Mouse (Mus musculus) testis, adult 2 months (tissue): ENCODE data around the gene Ank3.

Experiments
- CTCF ChIP-seq: fragments of 200-500 bp; IDR thresholded peaks from 2 replicates; pipeline ENCODE4 v1.5.1; 2012; ENCODE audit warnings: low read depth, mild to moderate bottlenecking, inconsistent platforms, low read length, moderate library complexity; ENCODE audit not compliant: control insufficient read depth, insufficient read depth, insufficient replicate concordance
- POLR2A ChIP-seq: fragments of 200-500 bp; IDR thresholded peaks from 2 replicates; pipeline ENCODE4 v1.6.1; 2012; ENCODE audit warnings: low read depth, mild to moderate bottlenecking, inconsistent platforms, low read length, moderate library complexity; ENCODE audit not compliant: control insufficient read depth

DNA sequence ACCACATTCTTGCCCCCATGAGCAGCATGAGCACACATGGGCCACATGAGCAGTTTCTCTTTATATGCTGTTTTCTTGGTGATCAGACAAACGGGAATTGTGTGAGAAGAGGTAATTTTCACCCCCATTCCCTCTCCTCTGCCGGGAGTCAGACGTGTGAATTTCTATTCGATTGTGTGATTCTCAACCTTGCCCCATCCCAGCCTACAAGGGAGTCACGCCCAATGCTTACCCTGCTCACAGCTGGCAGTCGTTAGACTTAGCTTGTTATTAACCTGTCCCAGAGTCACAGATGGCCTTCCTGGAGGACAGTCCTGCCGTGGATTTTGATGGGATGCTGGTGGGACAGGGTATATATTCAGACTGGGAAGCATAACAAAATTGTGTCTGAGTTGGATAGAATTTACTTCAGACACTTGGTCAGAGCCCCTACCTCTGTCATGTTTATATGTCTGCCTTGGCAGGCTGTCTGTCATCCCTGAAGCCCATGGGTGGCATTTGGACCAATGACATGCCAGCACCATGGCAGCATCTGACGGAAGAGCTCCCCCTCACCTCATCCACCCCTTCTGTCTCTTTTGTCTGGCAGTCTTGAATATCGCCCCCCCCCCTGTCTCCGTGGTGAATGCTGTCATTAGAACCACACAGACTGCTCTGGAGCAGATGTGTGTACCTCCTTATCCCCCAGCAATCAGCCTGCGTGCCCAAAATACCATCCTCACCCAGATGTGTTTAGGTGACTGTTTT lies 237.5 kb downstream of the Ank3 start:
- TF ChIP-seq CTCF (no peak), POLR2A (no peak)
